Mouse (Mus musculus): ENCODE measurements around the gene Cdkn2b.

DNA sequence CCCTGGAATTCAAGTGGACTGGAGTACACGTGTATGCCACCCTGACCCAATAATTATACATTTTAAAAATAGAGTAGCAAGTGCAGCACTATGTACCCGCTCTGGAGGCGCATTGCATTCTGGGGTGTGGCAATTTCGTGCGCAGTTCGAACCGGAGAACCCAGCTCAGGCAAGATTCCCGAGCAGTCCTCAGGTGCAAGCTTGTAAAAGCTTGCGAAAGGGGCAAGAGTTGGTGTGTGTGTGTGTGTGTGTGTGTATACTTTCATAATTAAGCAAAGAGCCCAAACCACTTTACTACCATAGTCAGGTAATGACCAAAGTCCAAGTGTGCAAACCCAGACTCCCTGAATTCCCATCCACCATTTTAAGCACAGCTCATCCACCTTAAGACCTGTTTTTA lies 37.3 kb downstream of the Cdkn2b start:
- TF ChIP-seq CTCF (IDR thresholded peaks at IDR 0.05; ENCODE audit: low read depth, low read length) (no peak), EP300 (IDR thresholded peaks at IDR 0.05; ENCODE audit: insufficient read depth, low read depth, low read length) (no peak)

Measured in ES-Bruce4 (cell line).